Mouse (Mus musculus) testis, adult 2 months (tissue): ENCODE measurements around the gene Sh3pxd2a. TPM values are rescaled to one million over a fixed set of nuclear protein-coding genes. Genes with fewer than 3 reads are reported as not detected.

Source experiments
- H3K27ac ChIP-seq: fragments of 200-500 bp; 2 replicates; pipeline ENCODE4 v1.5.1; 2012; ENCODE audit warnings: low read depth, low read length; ENCODE audit not compliant: control insufficient read depth, insufficient read depth
- H3K27me3 ChIP-seq: fragments of 200-500 bp; 2 replicates; pipeline ENCODE4 v1.6.1; 2012; ENCODE audit warnings: mild to moderate bottlenecking, low read length, moderate library complexity; ENCODE audit not compliant: control insufficient read depth, insufficient read depth
- H3K36me3 ChIP-seq: fragments of 200-500 bp; 2 replicates; pipeline ENCODE4 v1.6.1; 2012; ENCODE audit warnings: mild to moderate bottlenecking, low read length; ENCODE audit not compliant: control insufficient read depth, insufficient read depth
- H3K4me1 ChIP-seq: fragments of 200-500 bp; 2 replicates; pipeline ENCODE4 v1.6.1; 2012; ENCODE audit warnings: low read length; ENCODE audit not compliant: control insufficient read depth, insufficient read depth
- H3K4me3 ChIP-seq: fragments of 200-500 bp; 2 replicates; pipeline ENCODE4 v1.5.1; 2012; ENCODE audit warnings: low read depth, mild to moderate bottlenecking, low read length, moderate library complexity, mixed read lengths; ENCODE audit not compliant: control insufficient read depth
- CTCF ChIP-seq: fragments of 200-500 bp; IDR thresholded peaks from 2 replicates; pipeline ENCODE4 v1.5.1; 2012; ENCODE audit warnings: low read depth, mild to moderate bottlenecking, inconsistent platforms, low read length, moderate library complexity; ENCODE audit not compliant: control insufficient read depth, insufficient read depth, insufficient replicate concordance
- POLR2A ChIP-seq: fragments of 200-500 bp; IDR thresholded peaks from 2 replicates; pipeline ENCODE4 v1.6.1; 2012; ENCODE audit warnings: low read depth, mild to moderate bottlenecking, inconsistent platforms, low read length, moderate library complexity; ENCODE audit not compliant: control insufficient read depth
- polyA plus RNA-seq: library from polyadenylated mRNA; depleted of rRNA; stranded (reverse); fragments of >200 nt; gene quantifications from 2 replicates; pipeline ENCODE4 v1.2.3, GENCODE M21; 2012

Gene Sh3pxd2a
- polyA plus RNA-seq, 1 experiment, result 1.2 TPM

GRCm38 (mm10) chr19:47460120-47460960 is 3.9 kb downstream of the Sh3pxd2a start:
- H3K27ac ChIP-seq, result no peak overlapping the region
- H3K4me3 ChIP-seq, result no peak overlapping the region

GRCm38 (mm10) chr19:47459214-47459613 is 5.0 kb downstream of the Sh3pxd2a start:
- Histone ChIP-seq H3K27me3 (no peaks in the 10 kb centered on the region), H3K27ac (no peak overlapping the region), H3K4me3 (no peak overlapping the region), H3K36me3 (no peaks in the 10 kb centered on the region), H3K4me1 (peaks cover 5% of the 10 kb centered on the region; the same call in 1 of the 2 replicates)
- TF ChIP-seq POLR2A (no peak), CTCF (no peak)

More at GRCm38 (mm10) chr19:47460120-47460960, 3.9 kb downstream of the Sh3pxd2a start:
- no peaks in the 10 kb centered on the region for H3K36me3 ChIP-seq
- no peaks in the 10 kb centered on the region for H3K27me3 ChIP-seq
- TF ChIP-seq POLR2A, result no peak
- TF ChIP-seq CTCF, result no peak
- peaks cover 10% of the 10 kb centered on the region for H3K4me1 ChIP-seq

GRCm38 (mm10) chr19:47458504-47459161 is 5.6 kb downstream of the Sh3pxd2a start:
- peaks cover 2% of the 10 kb centered on the region; the same call in 1 of the 2 replicates for H3K4me1 ChIP-seq
- no peak overlapping the region for H3K27ac ChIP-seq
- H3K27me3 ChIP-seq, result no peaks in the 10 kb centered on the region
- H3K4me3 ChIP-seq, result no peak overlapping the region
- H3K36me3 ChIP-seq, result no peaks in the 10 kb centered on the region
- TF ChIP-seq POLR2A (no peak), CTCF (no peak)

- H3K27me3 ChIP-seq, result no peaks in the 10 kb centered on the region
- TF ChIP-seq POLR2A (no peak), CTCF (no peak)
- no peaks in the 10 kb centered on the region; the same call in 1 of the 2 replicates for H3K4me1 ChIP-seq
- no peaks in the 10 kb centered on the region for H3K36me3 ChIP-seq
- H3K4me3 ChIP-seq, result no peak overlapping the region
- no peak overlapping the region for H3K27ac ChIP-seq
Observed at GRCm38 (mm10) chr19:47457711-47458503, 6.3 kb downstream of the Sh3pxd2a start.

GRCm38 (mm10) chr19:47456021-47456420 is 8.2 kb downstream of the Sh3pxd2a start:
- Histone ChIP-seq H3K27me3 (no peaks in the 10 kb centered on the region), H3K4me1 (no peaks in the 10 kb centered on the region; the same call in 1 of the 2 replicates)
- TF ChIP-seq CTCF, result no peak
- TF ChIP-seq POLR2A, result no peak

GRCm38 (mm10) chr19:47455001-47455755 is 9.0 kb downstream of the Sh3pxd2a start:
- H3K36me3 ChIP-seq, result no peaks in the 10 kb centered on the region
- H3K4me1 ChIP-seq, result peaks cover 4% of the 10 kb centered on the region; the same call in 1 of the 2 replicates
- H3K27me3 ChIP-seq, result no peaks in the 10 kb centered on the region
- H3K27ac ChIP-seq, result no peak overlapping the region
- H3K4me3 ChIP-seq, result no peak overlapping the region
- TF ChIP-seq CTCF (no peak), POLR2A (no peak)

More at GRCm38 (mm10) chr19:47456021-47456420, 8.2 kb downstream of the Sh3pxd2a start:
- Histone ChIP-seq H3K4me3 (no peak overlapping the region), H3K27ac (no peak overlapping the region), H3K36me3 (no peaks in the 10 kb centered on the region)
